Mouse (Mus musculus) brown adipose tissue, adult 24 weeks (tissue): ENCODE data around the gene Aste1. TPM values are rescaled to one million over a fixed set of nuclear protein-coding genes. Genes with fewer than 3 reads are reported as not detected.
A peak's percentile ranks its signal among the peaks of the same experiment; 100 is the strongest.

ENCODE experiments used
- H3K27ac ChIP-seq: fragments of 200-500 bp; replicated peaks from 2 replicates; pipeline ENCODE4 v1.5.1; 2012; ENCODE audit warnings: low read depth, mild to moderate bottlenecking, low read length
- H3K4me1 ChIP-seq: fragments of 200-500 bp; 2 replicates; pipeline ENCODE4 v1.6.1; 2012; ENCODE audit warnings: low read length, mixed read lengths; ENCODE audit not compliant: control insufficient read depth, insufficient read depth, insufficient read length
- H3K4me3 ChIP-seq: fragments of 200-500 bp; 2 replicates; pipeline ENCODE4 v1.5.1; 2012; ENCODE audit warnings: low read depth, mild to moderate bottlenecking, low read length, moderate library complexity; ENCODE audit not compliant: insufficient read depth
- polyA plus RNA-seq: library from polyadenylated mRNA; stranded (reverse); fragments of >200 nt; gene quantifications from 2 replicates; pipeline ENCODE4 v1.2.4, GENCODE M21; 2012; ENCODE audit not compliant: missing spikeins, insufficient read depth, insufficient read length

Gene Aste1
- polyA plus RNA-seq, 1 experiment: 11.8 TPM

GRCm38 (mm10) chr9:105394720-105395119 is 472 bp upstream of the Aste1 start:
- Histone ChIP-seq H3K27ac (no peak overlapping the region), H3K4me3 (peak overlapping the region; percentile 49), H3K4me1 (peaks cover 7% of the 10 kb centered on the region; the same call in 1 of the 2 replicates)

- Histone ChIP-seq H3K27ac (no peak overlapping the region), H3K4me3 (no peak overlapping the region), H3K4me1 (no peaks in the 10 kb centered on the region)
These were observed 13.4 kb downstream of the Aste1 start for GRCm38 (mm10) chr9:105408549-105408948.

GRCm38 (mm10) chr9:105459032-105459431 is 63.8 kb downstream of the Aste1 start:
- Histone ChIP-seq H3K4me1 (no peaks in the 10 kb centered on the region), H3K4me3 (no peak overlapping the region), H3K27ac (no peak overlapping the region)

- Histone ChIP-seq H3K4me1 (no peaks in the 10 kb centered on the region), H3K4me3 (no peak overlapping the region), H3K27ac (no peak overlapping the region)
These were observed 66.3 kb downstream of the Aste1 start for GRCm38 (mm10) chr9:105461496-105461895.

Other genes starting within 250 kb of the Aste1 start
- not detected in 2 replicates for gene Nek11, start 132 bp downstream of the Aste1 start, polyA plus RNA-seq
- 20.1 and 33.0 TPM in 2 replicates for gene Atp2c1, start 131.9 kb downstream of the Aste1 start, polyA plus RNA-seq
- 8.1 and 10.5 TPM in 2 replicates for gene Pik3r4, start 247.6 kb downstream of the Aste1 start, polyA plus RNA-seq